Mouse (Mus musculus) intestine, embryonic 15.5 days (tissue): ENCODE measurements around the gene 1110002E22Rik. TPM values are rescaled to one million over a fixed set of nuclear protein-coding genes. Genes with fewer than 3 reads are reported as not detected.
A peak's percentile ranks its signal among the peaks of the same experiment; 100 is the strongest.

Experiments
- ATAC-seq: fragments of 200-750 bp; cut with Nextera tagmentation; 2 replicates; pipeline ENCODE4 v1.8.0; 2017; ENCODE audit warnings: moderate TSS enrichment, moderate library complexity
- H3K27ac ChIP-seq: fragments of 300-500 bp; sonication (generic); 2 replicates; pipeline ENCODE4 v1.5.1; 2015; ENCODE audit warnings: mild to moderate bottlenecking, inconsistent platforms
- H3K27me3 ChIP-seq: fragments of 300-500 bp; sonication (generic); replicated peaks from 2 replicates; pipeline ENCODE4 v1.6.1; 2015; ENCODE audit warnings: inconsistent platforms
- H3K36me3 ChIP-seq: fragments of 300-500 bp; sonication (generic); 2 replicates; pipeline ENCODE4 v1.6.1; 2015; ENCODE audit warnings: inconsistent platforms
- H3K4me1 ChIP-seq: fragments of 300-500 bp; sonication (generic); replicated peaks from 2 replicates; pipeline ENCODE4 v1.6.1; 2015; ENCODE audit warnings: inconsistent platforms
- H3K4me2 ChIP-seq: fragments of 300-500 bp; sonication (generic); replicated peaks from 2 replicates; pipeline ENCODE4 v1.6.1; 2015; ENCODE audit warnings: mild to moderate bottlenecking, inconsistent platforms
- H3K4me3 ChIP-seq: fragments of 300-500 bp; sonication (generic); replicated peaks from 2 replicates; pipeline ENCODE4 v1.5.1; 2015; ENCODE audit warnings: inconsistent platforms
- H3K9ac ChIP-seq: fragments of 300-500 bp; sonication (generic); 2 replicates; pipeline ENCODE4 v1.6.1; 2015; ENCODE audit warnings: inconsistent platforms
- H3K9me3 ChIP-seq: fragments of 300-500 bp; sonication (generic); 2 replicates; pipeline ENCODE4 v1.6.1; 2016; ENCODE audit warnings: inconsistent platforms
- whole genome bisulfite sequencing: fragments of 180-500 bp; shearing (Covaris S2); methylation state at CpG from one replicate; pipeline ENCODE4 v1.1.7; 2015; 5-methylcytosine and 5-hydroxymethylcytosine counted together
- polyA plus RNA-seq: library from polyadenylated mRNA; unstranded; fragments of >200 nt; fragmentation: Nextera tagmentation; extraction: Ambion mirVana; gene quantifications from 2 replicates; pipeline ENCODE4 v1.2.1, GENCODE M21; 2015

The 1110002E22Rik gene
- 0.14 and 0.18 TPM in 2 replicates for polyA plus RNA-seq

DNA sequence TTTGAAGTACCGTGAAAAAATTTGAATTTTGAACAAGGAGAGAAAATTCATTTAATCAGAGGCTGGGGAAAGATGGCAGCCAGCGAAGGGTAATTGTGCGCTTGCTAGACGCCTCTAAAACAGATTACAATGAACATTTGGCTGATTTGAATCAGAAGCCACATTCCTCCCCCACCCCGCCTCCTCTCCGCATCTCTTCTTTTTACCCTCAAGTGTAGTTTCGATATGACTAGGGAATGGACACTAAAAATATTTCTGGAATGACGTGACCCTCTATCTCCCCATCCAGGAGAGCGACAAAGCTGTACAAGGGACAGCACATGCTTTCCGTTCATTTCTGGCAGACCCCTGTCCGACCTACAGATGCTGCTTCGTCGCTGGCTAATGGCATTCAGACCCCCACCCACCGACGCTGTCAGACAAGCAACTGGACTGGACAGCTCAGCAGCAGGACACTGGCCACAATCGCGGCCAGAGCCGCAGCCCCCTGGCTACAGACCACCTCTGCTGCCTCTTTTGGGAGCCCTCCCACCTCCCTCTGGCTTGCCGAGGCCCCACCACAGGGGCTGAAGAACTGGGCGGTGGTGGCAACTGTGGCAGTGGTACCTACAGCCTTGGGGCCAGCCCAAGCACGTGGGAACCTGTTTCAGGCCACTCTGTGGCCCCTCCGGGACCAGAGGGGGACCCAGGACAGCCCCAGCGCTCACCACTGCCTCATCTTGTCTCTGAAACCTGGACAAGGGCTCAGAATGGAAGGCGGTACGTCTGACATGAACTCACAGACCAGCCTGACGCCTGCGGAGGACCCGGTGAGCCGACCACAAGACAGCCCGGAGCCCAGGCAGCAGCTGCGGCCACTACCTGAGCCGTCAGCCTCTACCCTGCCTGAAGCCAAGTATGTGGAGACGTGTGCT lies at the start of gene 1110002E22Rik:
Gene 1110002E22Rik (plus strand): TSS at position 321 of the 914 bp plus-strand sequence.
- no peaks in the 10 kb centered on the region for H3K27me3 ChIP-seq
- H3K27ac ChIP-seq: peak within 1 kb of the TSS; percentile 32; the same call in 1 of the 2 replicates
- peak within 1 kb of the TSS; percentile 14; the same call in 1 of the 2 replicates for H3K4me2 ChIP-seq
- no peaks in the 10 kb centered on the region for H3K36me3 ChIP-seq
- no peak for ATAC-seq
- no peak within 1 kb of the TSS for H3K9ac ChIP-seq
- H3K4me1 ChIP-seq: peaks cover 16% of the 10 kb centered on the region
- H3K4me3 ChIP-seq: no peak within 1 kb of the TSS
- 73% methylated on average over 33 of the region's 33 CpGs for WGBS
- no peaks in the 10 kb centered on the region for H3K9me3 ChIP-seq

DNA sequence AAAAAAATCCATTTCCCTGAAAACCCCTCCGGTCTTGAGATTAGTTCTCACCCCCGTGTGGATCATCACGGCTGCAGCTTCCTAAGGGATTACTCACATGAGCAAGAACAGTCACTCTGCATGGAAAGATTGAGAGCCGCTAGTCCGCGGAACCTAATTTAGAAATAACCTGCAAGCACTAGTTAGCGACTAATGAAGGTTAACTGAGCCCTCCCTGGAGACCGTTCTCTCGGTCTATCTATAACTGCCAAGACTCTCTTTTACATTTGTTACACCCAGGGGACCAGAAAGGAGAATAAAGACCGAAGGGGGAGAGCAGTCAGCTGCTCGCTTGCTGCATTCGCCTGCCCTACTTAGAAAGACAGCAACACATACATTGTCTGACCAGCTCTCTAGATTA lies 48.0 kb upstream of the 1110002E22Rik start:
- no peaks in the 10 kb centered on the region for H3K4me1 ChIP-seq
- no peaks in the 10 kb centered on the region for H3K27me3 ChIP-seq
- H3K27ac ChIP-seq: no peak overlapping the region
- no peaks in the 10 kb centered on the region for H3K9me3 ChIP-seq
- H3K36me3 ChIP-seq: no peaks in the 10 kb centered on the region
- H3K9ac ChIP-seq: no peak overlapping the region
- H3K4me3 ChIP-seq: no peak overlapping the region
- WGBS: 91% methylated on average over 12 of the region's 12 CpGs
- H3K4me2 ChIP-seq: no peak overlapping the region
- no peak for ATAC-seq

DNA sequence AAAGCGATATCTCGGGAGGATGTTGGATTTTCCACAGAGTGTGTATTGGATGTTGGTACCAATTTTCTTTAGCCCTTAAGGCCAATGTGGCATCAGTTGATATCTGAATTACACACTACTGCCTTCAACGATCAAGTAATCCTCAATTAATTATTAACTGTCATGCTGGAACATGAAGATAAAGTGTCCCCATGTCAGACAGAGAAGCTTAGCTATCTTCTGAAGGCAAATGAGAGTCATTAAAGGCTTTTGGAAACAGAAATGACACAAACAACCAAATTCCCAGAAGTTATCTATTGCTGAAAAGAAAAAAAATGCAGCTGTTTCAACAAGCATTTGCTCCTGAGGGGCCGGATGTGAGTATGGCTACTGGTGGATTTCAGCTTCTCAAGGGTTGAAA lies 42.8 kb upstream of the 1110002E22Rik start:
- Histone ChIP-seq H3K27ac (no peak overlapping the region), H3K36me3 (no peaks in the 10 kb centered on the region), H3K27me3 (no peaks in the 10 kb centered on the region), H3K4me3 (no peak overlapping the region), H3K4me2 (no peak overlapping the region), H3K9me3 (no peaks in the 10 kb centered on the region), H3K9ac (no peak overlapping the region), H3K4me1 (0 out of 2 replicates have a peak, but pooled peaks cover 2% of the 10 kb centered on the region)
- 67% methylated on average over 4 of the region's 4 CpGs for WGBS
- ATAC-seq: no peak

DNA sequence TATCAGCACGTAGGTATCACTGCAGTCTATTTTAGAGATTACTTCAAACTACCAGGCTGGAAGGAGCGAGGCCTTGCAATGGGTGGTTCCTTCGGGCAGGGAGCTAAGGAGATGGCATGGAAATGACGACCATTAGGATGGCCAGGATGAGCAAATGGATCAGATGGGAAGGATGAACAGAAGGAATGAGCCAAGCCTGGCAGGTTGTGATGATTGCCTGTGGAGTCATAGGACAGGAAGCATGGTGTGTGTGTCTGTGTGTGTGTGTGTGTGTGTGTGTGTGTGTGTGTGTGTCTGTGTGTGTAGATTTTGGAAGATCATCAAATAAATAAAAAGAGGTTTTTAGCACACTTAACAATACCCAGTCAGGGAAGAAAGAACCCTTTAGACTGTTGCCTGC lies 42.2 kb upstream of the 1110002E22Rik start:
- no peak for ATAC-seq
- Histone ChIP-seq H3K4me1 (0 out of 2 replicates have a peak, but pooled peaks cover 2% of the 10 kb centered on the region), H3K9me3 (no peaks in the 10 kb centered on the region), H3K4me2 (no peak overlapping the region), H3K9ac (no peak overlapping the region), H3K36me3 (no peaks in the 10 kb centered on the region), H3K4me3 (no peak overlapping the region), H3K27me3 (no peaks in the 10 kb centered on the region), H3K27ac (no peak overlapping the region)
- WGBS: 90% methylated on average over 4 of the region's 4 CpGs

DNA sequence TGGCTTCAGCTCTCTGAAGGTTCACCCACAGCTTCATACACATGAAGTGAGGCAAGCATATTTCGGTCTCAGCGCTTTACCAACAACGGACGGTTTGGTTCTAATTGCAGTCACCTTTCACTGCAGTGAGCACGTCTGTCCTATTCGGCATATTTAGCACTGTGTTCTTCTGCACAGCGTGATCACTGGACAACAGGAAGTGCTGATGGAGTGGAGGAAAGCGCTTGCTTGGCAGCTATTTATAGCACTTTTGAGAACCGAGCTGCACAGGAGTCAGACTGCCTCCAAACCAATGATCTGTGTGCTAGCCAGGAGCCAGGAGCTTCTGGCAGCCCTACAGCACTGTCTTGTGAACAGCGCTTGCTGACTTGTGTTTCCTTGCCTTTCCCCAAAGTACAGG lies 38.6 kb upstream of the 1110002E22Rik start:
- Histone ChIP-seq H3K27ac (no peak overlapping the region), H3K4me2 (no peak overlapping the region), H3K4me3 (no peak overlapping the region), H3K4me1 (0 out of 2 replicates have a peak, but pooled peaks cover 2% of the 10 kb centered on the region), H3K9ac (no peak overlapping the region), H3K27me3 (no peaks in the 10 kb centered on the region), H3K9me3 (no peaks in the 10 kb centered on the region), H3K36me3 (no peaks in the 10 kb centered on the region)
- 62% methylated on average over 10 of the region's 10 CpGs for WGBS
- no peak for ATAC-seq

DNA sequence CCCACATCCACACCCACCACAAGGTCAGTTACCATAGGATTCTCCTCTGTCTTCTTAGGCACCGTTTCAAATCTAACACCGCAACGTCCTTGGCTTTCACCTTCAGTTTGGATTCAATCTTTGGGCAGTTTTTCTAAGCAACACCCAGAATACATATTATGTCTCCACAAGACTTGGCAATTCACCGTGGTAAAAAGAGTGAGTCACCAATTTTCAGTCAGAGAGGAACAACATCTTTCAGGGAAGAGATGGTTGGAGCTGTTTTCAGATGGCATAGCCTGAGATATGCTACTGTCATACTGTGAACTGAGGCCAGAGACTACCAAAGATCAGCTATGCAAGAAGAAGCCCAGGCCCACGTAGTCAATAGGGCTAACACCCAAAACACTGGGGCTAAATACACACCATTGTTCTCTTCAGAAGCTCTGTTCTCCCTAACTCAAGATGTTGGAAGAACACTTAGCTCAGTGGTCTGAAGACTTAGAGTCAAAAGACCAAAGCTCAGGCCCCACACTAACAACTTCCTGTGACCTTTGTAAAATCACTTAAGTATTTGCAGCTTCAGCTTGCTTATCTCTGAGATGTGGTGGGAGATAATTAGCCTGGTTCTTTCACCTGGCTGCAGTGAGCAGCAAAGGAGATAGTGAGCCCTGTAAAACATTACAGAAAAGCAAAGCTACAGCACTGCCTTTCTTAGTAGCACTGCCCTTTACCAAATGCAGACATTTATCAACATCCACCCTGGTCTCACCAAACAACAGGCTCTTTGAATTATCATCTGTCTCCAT lies 37.1 kb upstream of the 1110002E22Rik start:
- no peaks in the 10 kb centered on the region for H3K27me3 ChIP-seq
- H3K9me3 ChIP-seq: no peaks in the 10 kb centered on the region
- 75% methylated on average over 5 of the region's 5 CpGs for WGBS
- H3K4me1 ChIP-seq: 0 out of 2 replicates have a peak, but pooled peaks cover 2% of the 10 kb centered on the region
- H3K4me3 ChIP-seq: no peak overlapping the region
- no peaks in the 10 kb centered on the region for H3K36me3 ChIP-seq
- no peak overlapping the region for H3K9ac ChIP-seq
- H3K27ac ChIP-seq: no peak overlapping the region
- H3K4me2 ChIP-seq: no peak overlapping the region
- ATAC-seq: peak; percentile 36; the same call in 1 of the 2 replicates

DNA sequence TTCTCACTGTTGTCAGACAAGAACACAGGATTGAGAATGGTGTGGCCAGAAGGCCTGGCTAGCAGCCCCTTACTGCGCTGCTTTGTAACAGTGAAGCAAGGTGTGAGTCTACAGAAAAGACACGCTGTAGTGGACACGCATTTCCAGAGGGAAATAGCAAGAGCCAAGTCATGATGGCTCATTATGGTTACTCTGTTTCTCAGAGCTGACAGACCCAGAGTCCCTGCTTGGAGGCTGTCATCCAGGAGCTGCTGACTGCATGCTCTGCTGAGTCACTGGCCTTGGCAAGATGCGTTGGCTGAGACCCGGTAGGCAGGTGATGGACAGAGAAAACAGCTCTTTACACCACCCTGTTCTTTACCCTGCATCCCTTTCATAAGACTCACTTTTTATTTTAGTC lies 35.5 kb upstream of the 1110002E22Rik start:
- no peaks in the 10 kb centered on the region for H3K27me3 ChIP-seq
- no peak overlapping the region for H3K4me2 ChIP-seq
- H3K4me3 ChIP-seq: no peak overlapping the region
- H3K9ac ChIP-seq: no peak overlapping the region
- no peak overlapping the region for H3K27ac ChIP-seq
- WGBS: 93% methylated on average over 5 of the region's 5 CpGs
- no peaks in the 10 kb centered on the region for H3K36me3 ChIP-seq
- ATAC-seq: no peak
- H3K9me3 ChIP-seq: no peaks in the 10 kb centered on the region
- H3K4me1 ChIP-seq: 0 out of 2 replicates have a peak, but pooled peaks cover 2% of the 10 kb centered on the region

DNA sequence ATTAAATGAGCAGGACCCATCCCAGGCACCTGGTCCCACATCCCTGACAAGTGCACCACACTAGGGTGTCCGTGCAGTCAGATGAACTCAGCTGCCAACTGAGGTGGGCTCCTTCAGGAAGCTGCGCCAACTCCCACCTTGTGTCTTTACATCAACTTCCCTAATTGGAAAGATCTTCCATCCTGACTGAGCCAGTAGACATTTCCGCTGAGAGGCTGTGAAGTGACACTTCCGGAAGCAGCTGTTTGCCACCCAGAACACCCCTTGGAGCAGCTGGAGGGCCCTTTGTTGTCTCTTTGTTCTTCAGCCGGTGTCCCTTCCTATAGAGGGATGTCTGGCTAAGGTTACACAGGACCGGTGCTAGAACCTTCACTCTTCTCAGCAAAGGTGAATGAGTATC lies 34.3 kb upstream of the 1110002E22Rik start:
- no peak overlapping the region for H3K4me2 ChIP-seq
- no peaks in the 10 kb centered on the region for H3K36me3 ChIP-seq
- no peak overlapping the region for H3K4me3 ChIP-seq
- ATAC-seq: no peak
- no peak overlapping the region for H3K9ac ChIP-seq
- no peaks in the 10 kb centered on the region for H3K9me3 ChIP-seq
- no peak overlapping the region for H3K27ac ChIP-seq
- H3K27me3 ChIP-seq: no peaks in the 10 kb centered on the region
- H3K4me1 ChIP-seq: 0 out of 2 replicates have a peak, but pooled peaks cover 2% of the 10 kb centered on the region
- WGBS: 85% methylated on average over 6 of the region's 6 CpGs

DNA sequence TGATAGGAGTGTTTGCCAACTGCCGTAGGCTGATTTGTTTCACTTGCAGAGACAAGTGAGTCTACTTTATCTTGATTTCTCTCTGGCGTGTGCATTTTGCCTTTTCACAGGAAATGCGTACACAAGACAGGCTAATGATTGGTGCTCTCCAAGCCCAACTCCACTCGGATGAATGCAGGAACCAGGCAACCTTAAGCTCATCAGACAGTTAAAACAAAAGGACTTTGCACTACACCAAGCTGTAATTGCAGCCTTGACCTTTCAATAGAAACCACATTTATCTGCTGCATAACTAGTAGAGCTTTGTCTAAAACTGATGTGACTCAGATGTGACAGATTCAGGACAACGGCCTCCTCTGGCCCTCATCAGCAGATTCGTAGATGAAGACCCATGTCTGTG lies 30.9 kb upstream of the 1110002E22Rik start:
- Histone ChIP-seq H3K4me3 (no peak overlapping the region), H3K27me3 (no peaks in the 10 kb centered on the region), H3K9ac (no peak overlapping the region), H3K4me2 (no peak overlapping the region), H3K9me3 (no peaks in the 10 kb centered on the region), H3K36me3 (no peaks in the 10 kb centered on the region), H3K4me1 (no peaks in the 10 kb centered on the region), H3K27ac (no peak overlapping the region)
- ATAC-seq: no peak
- 58% methylated on average over 6 of the region's 6 CpGs for WGBS

DNA sequence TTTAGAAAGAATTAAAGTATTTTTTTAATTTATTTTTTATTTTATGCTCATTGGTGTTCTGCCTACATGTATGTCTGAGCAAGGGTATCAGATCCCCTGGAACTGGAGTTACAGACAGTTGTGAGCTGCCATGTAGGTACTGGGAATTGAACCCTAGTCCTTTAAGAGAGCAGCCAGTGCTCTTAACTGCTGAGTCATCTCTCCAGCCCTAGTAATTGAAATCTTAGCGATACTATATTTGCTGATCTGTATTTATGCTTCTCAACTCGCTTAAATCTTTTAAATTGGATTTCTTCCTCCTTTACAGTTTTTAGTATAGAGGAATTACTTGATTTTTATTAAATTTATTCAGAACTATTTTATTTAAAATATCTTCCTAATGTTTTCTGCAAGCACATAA lies 23.9 kb upstream of the 1110002E22Rik start:
- H3K27ac ChIP-seq: no peak overlapping the region
- no peak overlapping the region for H3K4me2 ChIP-seq
- 73% methylated on average over 2 of the region's 2 CpGs for WGBS
- H3K9ac ChIP-seq: no peak overlapping the region
- H3K27me3 ChIP-seq: no peaks in the 10 kb centered on the region
- no peaks in the 10 kb centered on the region for H3K4me1 ChIP-seq
- no peaks in the 10 kb centered on the region for H3K36me3 ChIP-seq
- H3K9me3 ChIP-seq: no peaks in the 10 kb centered on the region
- no peak for ATAC-seq
- H3K4me3 ChIP-seq: no peak overlapping the region

DNA sequence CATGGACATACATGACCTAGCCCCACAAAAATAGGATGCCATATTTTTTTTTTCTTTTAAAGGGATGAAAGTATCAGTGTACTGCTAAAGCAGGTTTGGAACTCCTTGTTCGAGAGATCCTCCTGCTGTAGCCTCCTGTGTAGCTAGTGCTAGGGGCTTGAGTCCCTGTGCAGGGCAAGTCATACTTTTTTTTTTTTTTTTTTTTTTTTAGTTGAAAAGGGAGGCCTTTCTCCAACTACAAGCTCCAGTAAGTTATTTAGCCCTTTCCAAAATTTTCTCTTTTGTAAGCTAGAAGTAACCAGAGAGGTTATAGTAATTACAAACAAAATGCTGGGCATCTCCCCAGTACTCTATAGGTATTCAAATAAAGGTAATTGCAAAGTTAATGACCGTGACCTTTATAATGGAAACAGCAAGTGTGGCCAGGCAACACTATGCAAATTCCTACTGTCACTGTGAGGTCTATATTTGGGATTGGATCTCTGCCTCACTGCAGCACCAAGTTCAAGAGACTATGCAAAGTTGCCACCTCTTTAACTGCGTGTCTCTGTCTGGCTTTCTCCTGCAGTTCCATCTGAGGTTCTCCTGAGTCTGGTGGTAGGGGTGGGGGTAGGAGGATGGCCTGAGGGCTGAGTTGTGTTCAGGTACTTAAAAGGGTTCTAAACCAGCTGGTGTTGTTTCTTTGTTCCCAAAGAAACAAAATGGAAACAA lies 23.1 kb upstream of the 1110002E22Rik start:
- H3K27me3 ChIP-seq: no peaks in the 10 kb centered on the region
- no peaks in the 10 kb centered on the region for H3K36me3 ChIP-seq
- no peak overlapping the region for H3K4me3 ChIP-seq
- H3K4me1 ChIP-seq: no peaks in the 10 kb centered on the region
- no peak overlapping the region for H3K9ac ChIP-seq
- ATAC-seq: no peak
- WGBS: 73% methylated on average over 3 of the region's 3 CpGs
- H3K4me2 ChIP-seq: no peak overlapping the region
- no peaks in the 10 kb centered on the region for H3K9me3 ChIP-seq
- H3K27ac ChIP-seq: no peak overlapping the region

DNA sequence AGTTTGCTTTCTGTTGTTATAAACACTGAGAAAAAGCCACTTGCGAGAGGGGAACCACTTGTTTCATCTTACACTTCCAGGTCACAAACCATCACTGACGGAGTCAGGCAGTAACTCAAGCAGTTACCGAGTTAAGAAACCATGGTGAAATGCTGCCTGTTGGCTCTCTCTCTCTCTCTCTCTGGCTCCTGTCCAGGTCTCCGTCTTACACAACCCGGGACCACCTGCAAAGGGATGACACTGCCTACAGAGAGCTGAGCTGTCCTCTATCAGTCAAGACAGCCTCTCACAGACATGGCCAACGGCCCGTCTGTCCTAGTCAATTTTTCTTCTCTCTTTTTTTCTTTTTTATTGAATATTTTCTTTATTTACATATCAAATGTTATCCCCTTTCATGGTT lies 21.5 kb upstream of the 1110002E22Rik start:
- Histone ChIP-seq H3K27me3 (no peaks in the 10 kb centered on the region), H3K9ac (no peak overlapping the region)

More for the DNA sequence above, 21.5 kb upstream of the 1110002E22Rik start:
- Histone ChIP-seq H3K4me3 (no peak overlapping the region), H3K9me3 (no peaks in the 10 kb centered on the region), H3K4me1 (no peaks in the 10 kb centered on the region), H3K36me3 (no peaks in the 10 kb centered on the region), H3K27ac (no peak overlapping the region), H3K4me2 (no peak overlapping the region)
- no peak for ATAC-seq
- 55% methylated on average over 7 of the region's 7 CpGs for WGBS
